Mouse (Mus musculus): Measurements from ENCODE around the gene Sh3bgrl3.

Sh3bgrl3 gene

DNA sequence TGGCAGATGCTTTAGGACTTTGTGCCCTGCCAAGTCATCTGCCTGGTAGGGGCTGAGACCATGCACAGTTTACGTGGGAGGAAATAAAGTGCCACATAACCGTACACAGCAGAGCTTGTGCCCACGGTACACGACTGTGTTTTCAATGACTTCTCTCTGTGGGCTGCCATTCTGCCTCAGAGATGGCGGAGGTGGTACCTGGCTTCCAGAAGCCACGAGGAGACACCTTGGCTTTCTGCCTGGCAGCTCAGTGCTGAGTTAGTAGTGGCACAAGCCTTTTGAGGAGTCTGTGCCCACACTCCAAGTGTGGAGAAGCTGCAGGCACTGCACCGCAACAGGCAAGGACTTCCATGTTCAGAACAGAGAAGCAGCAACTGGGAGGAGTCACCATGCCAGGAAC is 20.9 kb downstream of the Sh3bgrl3 start:
- no peak for DNase-seq

DNA sequence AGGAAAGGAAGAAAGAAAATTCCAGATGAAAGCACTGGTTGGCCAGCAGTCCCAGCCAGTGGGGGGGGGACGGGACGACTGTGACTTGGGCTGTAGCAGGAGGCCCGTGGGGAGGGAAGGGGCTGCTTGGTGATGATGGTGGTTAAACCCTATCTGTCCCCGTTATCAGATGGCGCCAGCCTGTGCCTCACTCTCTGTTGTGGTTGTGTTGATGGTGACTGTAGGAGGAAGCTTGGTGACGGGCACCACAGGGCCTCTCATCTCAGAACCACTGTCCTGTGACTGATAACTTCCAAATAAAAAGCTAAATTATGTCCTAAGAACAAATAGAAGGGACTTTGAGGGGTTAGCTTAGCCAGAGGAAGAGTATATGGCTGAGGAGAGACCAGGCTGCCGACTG is 22.5 kb downstream of the Sh3bgrl3 start:
- no peak for DNase-seq

DNA sequence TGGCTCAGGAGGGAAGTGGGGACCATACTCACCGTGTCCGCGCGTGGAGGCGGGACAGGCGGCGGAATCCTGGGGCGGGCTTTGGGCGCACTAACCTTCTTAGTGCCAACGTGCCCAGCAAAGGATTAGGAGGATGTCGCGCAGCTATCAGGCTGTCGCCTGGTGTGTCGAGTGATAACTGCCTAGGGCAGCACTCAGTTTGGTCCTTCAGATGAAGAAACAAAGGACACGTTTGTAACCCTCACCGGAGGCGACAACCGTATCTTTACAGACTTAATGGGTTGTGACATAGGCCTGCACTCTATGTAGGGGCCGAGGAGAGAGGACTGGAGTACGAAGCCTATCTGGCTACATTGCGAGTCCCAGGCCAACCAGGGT is 25.9 kb downstream of the Sh3bgrl3 start:
- no peak for DNase-seq

DNA sequence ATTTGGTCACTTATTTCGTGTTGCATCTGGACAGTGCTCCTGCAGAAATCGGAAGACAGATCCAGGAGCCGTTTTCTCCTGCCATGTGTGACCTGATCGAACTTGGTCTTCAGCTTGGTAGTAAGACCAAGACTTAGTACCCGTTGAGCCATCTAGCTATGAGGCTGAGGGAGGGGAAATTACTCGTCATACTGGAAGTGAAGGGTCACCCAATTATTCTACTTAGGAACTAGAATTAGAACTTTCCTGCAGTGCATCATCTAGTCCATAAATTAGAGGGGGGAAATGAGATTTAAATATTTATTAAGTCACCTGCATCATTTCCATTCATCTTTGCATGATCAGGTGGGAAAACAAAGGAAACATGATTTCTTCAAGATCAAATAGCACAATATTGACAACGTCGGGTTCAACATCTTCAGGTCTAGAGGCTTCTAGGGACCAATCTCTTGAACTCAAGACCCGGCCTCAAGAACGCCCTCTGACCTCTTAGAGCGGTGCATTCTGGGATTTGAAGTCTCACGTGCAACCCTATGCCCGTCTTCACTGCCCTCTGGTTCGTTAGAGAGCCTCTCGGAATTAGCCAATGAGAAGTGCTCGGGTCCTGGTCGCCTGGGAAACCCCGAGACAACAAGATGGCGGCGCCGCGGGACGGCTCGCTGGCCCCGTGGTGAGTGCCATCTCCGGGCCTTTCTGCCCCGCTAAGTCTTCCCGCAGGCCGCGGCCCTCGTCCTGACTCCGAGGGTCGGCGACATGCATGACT is 26.4 kb downstream of the Sh3bgrl3 start, which contains the start of gene Ubxn11:
Gene Ubxn11 (plus strand): TSS at position 592 of the 763 bp plus-strand sequence.
- peak; percentile 92 to 94 for DNase-seq

- no peak for DNase-seq
These were observed 28.3 kb downstream of the Sh3bgrl3 start for GRCm38 (mm10) chr4:134100245-134100644.

DNA sequence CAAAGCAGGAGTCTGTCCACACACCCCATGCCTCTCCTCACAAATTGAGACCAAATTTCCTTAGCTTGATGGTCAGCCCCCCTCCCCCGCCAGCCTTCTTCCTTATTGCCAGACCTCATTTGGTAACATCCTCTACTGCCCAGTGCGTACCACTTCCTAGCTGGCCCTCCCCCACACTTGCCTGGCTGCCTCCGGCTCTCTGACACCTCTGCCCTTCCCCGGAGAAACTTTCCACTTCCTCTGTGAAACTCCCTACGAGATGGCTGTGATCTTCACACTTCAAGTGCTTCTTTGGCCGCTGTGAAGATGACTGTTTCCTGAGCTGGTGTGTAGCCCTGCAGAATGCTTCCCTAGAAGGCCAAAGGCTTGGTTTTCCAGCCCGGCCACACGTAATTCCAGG is 30.0 kb downstream of the Sh3bgrl3 start:
- peak in 1 of 2 experiments; percentile 29 for DNase-seq

GRCm38 (mm10) chr4:134097015-134097608 is 31.5 kb downstream of the Sh3bgrl3 start:
- no peak for DNase-seq

GRCm38 (mm10) chr4:134096120-134096519 is 32.5 kb downstream of the Sh3bgrl3 start:
- DNase-seq: no peak

DNA sequence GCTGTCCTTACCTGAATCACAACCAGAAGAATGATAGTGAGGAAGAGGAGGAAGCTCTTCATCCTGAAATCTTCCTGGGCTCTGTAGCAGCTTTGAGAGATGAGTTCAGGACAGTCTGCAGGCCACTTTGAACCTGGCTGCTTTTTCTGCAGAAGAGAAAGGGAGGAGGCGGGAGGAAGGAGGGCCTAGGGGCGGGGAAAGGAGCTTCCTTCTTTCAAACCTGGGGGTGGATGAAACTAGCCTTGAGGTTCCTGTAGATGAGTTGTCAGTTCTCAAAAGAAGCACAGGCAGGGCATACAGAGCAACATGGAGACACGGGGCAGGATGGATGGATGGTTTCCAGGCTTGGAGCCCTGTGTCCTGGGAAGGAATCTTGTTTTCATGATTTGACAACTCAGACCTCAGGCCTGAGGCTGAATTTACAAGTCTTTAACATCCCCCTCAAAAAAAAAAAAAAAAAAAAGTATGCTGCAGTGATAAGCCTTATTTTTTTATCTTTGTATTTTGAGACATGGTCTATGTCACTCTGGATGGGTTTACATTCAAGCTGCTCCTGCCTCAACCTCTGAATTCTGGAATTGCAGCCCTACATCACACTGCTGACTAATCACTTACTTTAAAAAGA is 33.6 kb downstream of the Sh3bgrl3 start, which contains the start of gene Cd52:
Gene Cd52 (minus strand): TSS at position 160 of the 625 bp plus-strand sequence.
- DNase-seq: no peak

GRCm38 (mm10) chr4:134094004-134094564 is 34.5 kb downstream of the Sh3bgrl3 start:
- no peak for DNase-seq

DNA sequence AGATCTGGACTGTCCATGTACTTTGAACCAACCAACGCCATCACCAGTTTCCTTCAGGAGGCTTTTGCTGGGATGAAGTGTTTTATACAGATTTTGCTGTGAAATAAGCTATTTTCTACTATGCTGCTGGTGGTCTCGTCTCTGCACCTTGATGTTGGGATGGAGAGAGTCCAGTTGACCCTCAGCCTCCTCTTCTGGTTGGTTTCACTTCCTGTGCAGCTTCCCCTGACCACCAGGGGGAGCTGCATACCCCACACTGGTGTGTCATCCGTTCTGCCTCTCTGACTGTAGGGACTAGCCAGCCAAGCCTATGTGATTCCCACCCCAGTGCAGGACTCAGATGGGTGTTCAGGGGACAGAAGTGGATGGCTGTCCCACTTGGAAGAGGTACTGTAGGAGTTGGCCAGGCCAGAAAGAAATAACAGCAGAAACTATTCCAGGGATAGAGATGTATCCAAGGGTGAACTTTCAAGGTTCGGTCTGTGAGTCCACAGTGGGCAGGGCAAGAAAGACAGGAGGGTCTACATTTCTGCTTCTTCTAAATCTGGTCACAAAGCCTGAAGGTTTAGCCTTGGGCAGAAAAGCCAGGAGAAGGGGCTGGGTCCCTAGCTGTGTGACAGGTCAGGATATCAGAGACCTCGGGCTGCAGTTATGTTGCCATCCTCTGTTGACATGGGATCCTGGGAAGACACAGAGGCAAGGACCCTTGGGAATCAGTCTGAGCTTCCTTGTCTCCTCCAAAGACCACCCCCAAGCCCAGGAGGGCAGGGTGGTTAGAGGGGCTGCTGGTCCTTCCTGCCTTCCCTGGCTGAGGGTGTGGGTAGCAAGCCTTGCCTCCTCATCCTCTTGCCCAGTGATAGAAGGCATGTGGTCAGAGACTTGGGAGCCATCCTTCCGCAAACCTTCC is 36.0 kb downstream of the Sh3bgrl3 start:
- peak; percentile 60 to 65 for DNase-seq

DNA sequence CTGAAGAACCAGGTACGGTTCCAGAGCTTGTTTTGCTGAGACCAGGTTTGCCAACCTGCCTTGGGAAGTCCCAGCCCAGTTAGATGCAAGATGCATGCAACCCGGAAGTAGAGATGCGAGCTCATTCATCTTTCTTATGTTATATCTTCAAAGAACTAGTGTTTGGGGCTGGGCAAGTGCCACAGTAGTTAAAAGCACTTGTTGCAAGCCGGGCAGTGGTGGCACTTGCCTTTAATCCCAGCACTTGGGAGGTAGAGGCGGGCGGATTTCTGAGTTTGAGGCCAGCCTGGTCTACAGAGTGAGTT is 37.4 kb downstream of the Sh3bgrl3 start:
- DNase-seq: no peak

DNA sequence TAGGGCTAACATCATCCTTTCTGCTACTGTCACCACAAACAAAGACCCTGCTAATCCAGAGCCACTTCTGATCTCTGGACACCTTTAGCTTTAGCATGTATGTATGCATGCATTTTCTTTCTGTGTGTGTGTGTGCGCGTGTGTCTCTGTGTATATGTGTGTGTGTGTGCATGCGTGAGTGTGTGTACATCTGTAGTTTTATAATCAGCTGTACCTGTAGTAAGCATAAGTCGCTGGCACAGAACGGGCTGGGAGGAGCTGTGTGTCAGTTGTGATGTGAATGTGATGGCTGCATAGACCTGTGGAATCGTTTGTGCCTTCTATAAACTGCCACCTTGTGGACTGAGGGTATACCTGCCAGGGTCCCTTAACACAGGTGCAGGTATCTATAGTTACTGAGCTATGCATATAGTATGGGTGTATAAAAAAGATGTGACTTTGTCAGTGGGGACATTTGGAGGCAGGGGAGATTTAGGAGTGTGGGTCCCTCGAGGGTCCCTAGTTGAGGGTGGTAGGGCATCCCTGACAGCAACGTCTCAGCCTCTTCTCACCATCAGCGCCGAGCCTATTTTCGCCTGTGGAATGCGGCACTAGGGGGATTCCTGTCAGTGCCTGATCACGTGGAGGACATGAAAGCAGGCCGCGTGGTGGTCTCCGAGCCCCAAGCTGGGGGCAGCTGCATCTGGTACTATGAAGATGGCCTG is 37.9 kb downstream of the Sh3bgrl3 start:
- DNase-seq: no peak

DNA sequence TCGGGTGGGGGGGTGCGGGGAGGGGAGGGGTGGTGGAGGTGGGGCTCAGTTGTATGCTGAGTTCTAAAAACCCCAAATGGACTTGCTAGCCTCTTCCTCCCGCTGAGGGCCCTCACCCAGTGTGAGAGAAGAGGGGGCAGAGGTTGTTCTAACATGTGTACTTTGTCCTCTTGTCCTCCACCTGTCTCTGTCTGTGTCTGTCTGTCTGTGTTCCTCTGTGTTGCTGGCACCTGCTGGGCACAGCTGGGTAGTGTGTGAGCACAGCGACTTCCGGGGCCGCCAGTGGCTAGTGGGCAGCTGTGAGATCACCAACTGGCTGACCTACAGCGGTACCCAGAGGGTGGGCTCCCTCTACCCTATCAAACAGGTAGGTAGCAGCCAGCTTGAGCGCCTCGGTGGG is 39.6 kb downstream of the Sh3bgrl3 start:
- no peak for DNase-seq

DNA sequence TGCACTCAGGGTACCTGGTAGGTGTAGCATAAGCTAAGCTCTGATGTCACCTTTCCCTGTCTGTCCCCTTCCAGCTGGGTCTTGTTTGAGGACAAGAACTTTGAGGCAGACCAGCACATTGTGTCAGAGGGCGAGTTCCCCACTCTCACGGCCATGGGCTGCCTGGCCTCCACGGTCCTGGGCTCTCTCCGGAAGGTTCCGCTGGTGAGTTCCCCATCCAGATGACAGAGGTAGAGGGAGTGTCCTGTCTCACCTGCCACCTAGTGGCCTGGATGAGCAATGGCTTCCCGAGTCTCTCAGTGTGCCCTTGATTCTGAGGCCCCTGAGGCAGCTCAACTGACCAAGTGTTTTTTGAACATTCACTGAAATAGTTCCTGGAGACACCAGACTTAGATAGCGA is 41.2 kb downstream of the Sh3bgrl3 start:
- peak; percentile 66 to 76 for DNase-seq

DNA sequence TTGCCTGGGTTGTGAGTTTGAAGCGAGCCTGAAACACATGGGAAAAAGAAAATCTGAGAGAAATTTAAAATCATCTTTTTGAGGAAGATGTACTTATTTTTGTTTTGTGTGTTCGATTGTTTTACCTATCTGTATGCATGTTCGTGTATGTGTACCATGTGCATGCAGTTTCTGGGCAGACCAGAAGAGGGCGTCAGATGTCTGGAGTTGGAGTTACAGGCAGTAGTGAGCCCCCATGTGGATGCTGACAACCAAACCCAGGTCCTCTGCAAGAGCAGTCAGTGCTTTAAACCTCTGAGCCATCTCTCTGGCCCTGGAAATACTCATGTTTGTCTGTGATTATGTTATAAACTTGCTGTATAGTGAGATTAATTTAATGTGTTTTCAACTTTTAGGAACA is 43.6 kb downstream of the Sh3bgrl3 start:
- DNase-seq: no peak

DNA sequence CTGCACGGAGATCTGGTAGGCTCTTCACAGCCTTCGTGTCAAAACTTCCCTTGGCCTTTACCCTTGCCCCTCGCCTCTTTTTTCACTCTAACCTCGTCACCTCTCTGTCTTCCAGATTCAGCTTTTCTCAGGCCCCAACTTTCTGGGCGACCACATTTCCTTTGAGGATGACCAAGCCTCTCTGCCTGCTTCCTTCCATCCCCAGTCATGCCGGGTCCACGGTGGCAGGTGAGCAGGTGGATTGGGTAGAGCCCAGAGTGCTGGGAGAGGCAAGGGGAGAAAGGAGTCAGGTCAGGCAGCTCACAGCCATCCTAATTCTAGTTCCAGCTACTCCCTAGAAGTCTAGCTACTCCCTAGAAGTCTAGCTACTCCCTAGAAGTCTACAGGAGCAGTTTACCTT is 46.1 kb downstream of the Sh3bgrl3 start:
- no peak for DNase-seq

GRCm38 (mm10) chr4:134081730-134082386 is 46.7 kb downstream of the Sh3bgrl3 start:
- peak; percentile 55 to 65 for DNase-seq

DNA sequence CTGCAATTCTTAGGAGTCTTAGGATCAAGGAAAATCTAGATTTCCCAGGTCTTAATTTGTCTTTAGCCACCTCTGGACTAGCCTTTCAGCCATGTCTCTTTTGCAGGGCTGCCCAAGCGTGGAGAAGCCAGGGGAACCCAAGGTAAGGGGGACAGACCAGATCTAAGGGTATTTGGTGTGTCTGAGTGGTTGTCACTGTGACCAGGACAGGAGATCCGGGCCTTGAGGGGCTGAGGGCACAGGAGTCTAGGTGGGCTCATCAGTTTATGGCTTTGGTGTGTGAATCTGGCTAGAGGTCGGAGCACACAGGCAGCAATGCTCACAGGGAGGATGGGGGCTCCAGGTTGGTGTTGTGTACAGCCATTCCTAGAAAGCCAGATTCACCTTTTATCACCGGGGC is 47.9 kb downstream of the Sh3bgrl3 start:
- DNase-seq: no peak

DNA sequence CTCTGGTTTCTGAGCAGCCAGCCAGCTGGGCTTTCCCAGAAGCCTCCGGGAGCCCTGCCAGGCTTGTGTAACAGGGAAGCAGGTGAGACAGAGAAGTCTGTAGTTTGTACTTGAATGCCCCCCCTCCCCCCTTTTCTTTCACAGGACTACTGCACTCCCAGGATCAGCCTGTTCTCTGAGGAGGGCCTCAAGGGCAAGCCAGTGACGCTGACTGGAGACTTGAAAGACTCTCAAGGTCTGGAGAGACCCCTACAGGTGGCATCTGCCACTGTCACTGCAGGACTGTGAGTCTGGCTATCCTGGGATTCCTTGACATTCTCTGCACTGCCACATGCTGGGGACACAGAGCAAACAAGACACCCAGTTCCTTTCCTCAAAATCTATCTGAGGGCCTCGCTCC is 49.9 kb downstream of the Sh3bgrl3 start:
- peak; percentile 63 to 67 for DNase-seq

Measured in cerebellum, postnatal 10 days (tissue).